Mouse (Mus musculus): Measurements from ENCODE around the gene Ccdc13.

Ccdc13 gene

GRCm38 (mm10) chr9:121798887-121799520 lies 40.3 kb downstream of the Ccdc13 start:
- DNase-seq = no peak

DNA sequence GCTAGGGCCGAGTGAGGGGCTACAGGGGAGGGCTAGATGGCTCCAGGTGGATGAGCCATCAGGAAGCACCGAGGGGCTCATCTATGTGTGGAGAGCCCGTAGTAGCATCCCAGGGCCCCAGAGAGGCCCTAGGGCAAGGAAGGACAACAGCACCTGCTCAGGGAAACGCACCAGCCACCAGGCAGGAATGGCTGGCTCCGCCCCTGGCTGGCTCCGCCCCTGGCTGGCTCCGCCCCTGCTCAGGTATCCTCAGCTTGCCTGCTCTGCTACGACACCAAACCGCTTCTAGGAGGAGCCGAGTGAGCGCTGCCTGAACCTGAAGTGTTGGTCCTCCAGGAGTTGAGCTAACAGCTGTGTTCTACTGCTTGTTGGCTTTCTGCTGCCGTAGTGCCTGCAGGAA lies 41.5 kb downstream of the Ccdc13 start:
- DNase-seq = no peak

- no peak for DNase-seq
These were observed 44.2 kb downstream of the Ccdc13 start for GRCm38 (mm10) chr9:121794972-121795539.

- no peak for DNase-seq
These were observed 47.3 kb downstream of the Ccdc13 start, which contains the start of gene Hhatl for GRCm38 (mm10) chr9:121791757-121792521. Hhatl (minus strand) TSS chr9:121792507.

GRCm38 (mm10) chr9:121791206-121791605 lies 48.1 kb downstream of the Ccdc13 start:
- DNase-seq = no peak

DNA sequence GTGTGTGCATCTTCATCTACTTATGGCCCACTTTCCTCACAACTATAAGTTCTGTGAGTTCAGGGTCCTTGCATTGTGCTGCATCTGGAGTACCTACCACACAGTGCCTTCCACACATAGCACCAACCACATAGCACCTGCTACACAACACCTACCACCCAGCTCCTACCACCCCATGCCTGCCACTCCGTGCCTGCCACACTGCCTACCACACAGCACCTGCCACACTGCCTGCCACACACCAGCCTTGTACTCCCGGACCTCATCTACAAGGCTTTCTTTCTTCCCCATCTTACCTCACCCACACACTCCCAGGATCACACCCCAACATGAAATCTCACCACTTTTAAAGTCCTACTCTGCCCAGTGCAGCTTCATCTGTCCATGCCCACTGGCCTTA lies 52.9 kb downstream of the Ccdc13 start:
- no peak for DNase-seq

GRCm38 (mm10) chr9:121785261-121785660 lies 54.0 kb downstream of the Ccdc13 start:
- DNase-seq = no peak

GRCm38 (mm10) chr9:121784801-121785200 lies 54.5 kb downstream of the Ccdc13 start:
- DNase-seq = no peak

DNA sequence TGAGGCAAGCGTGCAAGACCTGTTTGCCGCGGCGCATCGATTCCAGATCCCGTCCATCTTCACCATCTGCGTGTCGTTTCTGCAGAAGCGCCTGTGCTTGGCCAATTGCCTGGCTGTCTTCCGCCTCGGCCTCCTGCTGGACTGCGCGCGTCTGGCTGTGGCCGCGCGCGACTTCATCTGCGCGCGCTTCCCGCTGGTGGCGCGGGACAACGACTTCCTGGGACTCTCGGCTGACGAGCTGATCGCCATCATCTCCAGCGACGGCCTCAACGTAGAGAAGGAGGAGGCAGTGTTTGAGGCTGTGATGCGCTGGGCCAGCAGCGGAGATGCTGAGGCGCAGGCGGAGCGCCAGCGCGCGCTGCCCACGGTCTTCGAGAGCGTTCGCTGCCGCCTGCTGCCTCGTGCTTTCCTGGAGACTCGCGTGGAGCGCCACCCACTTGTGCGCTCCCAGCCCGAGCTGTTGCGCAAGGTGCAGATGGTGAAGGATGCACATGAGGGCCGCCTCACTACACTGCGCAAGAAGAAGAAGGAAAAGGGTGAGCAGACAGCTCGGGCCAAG lies 61.1 kb downstream of the Ccdc13 start:
- DNase-seq = no peak

- DNase-seq = no peak
These were observed 61.7 kb downstream of the Ccdc13 start, which contains the start of gene Klhl40 for GRCm38 (mm10) chr9:121777484-121778065. Klhl40 (plus strand) TSS chr9:121777607.

DNA sequence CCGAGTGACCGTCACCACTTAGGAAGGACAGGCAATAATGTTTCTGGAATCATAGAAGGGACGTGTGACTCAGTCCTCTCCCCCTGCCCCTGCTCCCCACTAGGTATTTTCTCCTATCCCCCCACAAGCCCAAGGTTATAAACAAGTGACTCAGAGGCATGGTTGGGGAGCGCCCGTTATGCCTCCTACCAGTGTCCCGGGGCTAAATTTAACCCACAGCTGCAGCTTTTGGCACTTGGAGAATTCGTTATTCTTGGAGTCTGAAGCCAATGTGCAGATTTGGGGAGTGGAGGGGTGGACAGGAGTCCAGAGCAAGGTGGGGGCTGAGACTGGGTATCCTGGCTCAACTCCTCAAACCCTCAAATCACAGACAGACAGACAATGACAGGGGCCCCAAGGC lies 62.8 kb downstream of the Ccdc13 start:
- DNase-seq = no peak

DNA sequence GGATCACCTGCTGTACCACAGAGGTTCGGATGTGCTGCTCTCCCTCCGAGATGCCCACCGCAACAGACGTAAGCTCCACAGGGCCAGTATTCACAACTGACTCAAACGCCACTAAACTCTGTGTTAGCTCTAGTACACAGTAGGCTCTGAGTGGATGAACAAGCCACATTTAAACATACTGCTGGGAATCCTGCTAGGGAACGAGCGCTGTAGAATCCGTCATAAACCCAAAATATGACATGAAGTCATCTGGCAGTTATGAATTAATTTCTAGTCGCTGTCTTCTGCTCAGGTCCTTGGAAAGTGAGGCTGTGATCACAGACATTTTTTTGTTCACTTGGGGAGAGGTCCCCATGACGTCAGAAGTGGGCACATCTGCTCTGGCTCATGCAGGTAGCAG lies 63.3 kb downstream of the Ccdc13 start:
- no peak for DNase-seq

GRCm38 (mm10) chr9:121772412-121772811 lies 66.8 kb downstream of the Ccdc13 start:
- DNase-seq = no peak

- no peak for DNase-seq
These were observed 74.0 kb downstream of the Ccdc13 start for GRCm38 (mm10) chr9:121765166-121765855.

GRCm38 (mm10) chr9:121763716-121764115 lies 75.5 kb downstream of the Ccdc13 start:
- DNase-seq = no peak

GRCm38 (mm10) chr9:121762761-121763160 lies 76.5 kb downstream of the Ccdc13 start:
- no peak for DNase-seq

DNA sequence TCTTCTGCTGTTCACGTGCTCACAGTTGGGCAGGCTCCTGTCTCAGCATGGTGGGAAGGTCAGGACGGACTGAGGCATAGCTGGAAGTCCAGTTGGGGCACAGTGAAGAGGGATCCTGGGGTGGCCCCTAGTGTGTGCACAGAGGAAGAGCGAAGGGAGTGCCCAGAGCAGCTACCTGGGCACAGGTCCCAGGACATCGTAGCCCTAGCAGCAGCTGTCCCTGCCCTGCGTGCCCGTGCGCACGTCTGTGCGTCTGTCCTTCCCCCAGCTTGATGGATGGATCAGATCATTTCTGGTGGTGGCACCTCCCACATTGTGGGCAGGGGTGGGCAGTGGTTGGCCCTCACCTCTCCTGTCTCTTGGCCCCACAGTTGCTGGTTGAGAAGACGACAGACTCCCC lies 77.0 kb downstream of the Ccdc13 start:
- DNase-seq = no peak

GRCm38 (mm10) chr9:121761787-121762186 lies 77.5 kb downstream of the Ccdc13 start:
- no peak for DNase-seq

GRCm38 (mm10) chr9:121761091-121761665 lies 78.1 kb downstream of the Ccdc13 start:
- no peak for DNase-seq

DNA sequence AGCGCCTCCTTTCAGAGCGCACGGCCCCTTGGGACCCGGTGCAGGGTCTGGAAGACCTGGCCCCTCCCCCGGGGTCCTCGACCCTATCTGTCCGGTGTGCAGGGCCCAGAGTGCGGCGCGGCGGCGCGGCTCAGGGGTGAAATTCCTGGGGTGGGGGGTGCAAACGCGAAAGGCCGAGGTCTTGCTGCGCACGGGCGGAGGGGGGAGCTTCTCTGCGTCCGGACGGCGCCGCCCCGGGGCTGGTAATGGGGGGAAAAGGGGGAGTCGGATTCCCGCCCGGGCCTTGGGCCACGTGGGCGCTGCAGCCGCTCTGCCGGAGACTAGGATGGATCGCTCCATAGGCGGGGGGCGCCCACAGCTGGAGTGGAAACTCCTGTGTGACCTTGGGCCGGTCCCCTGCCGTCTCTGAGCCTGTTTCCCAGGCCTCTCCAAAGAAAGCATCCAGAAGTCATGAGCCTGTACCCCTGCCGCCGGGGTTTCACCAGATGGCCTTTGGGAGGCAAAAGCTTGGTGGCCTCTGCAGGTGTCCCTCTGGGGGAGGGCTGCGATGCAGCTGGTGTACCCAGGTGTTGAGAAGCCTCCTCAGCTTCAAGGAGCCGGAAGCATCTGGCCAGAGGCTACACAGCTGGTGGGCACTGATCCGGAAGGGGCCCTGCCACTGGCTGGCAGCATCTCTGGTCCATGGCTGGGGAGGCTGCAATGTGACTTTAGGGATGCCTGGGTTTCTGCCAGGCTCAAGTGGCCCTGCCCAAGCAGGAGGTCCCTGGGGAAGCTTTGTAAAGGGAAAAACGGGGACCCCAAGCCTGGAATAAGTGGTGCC lies 78.8 kb downstream of the Ccdc13 start:
- DNase-seq = peak in 1 of 2 experiments; percentile 40
